Mouse (Mus musculus) olfactory bulb, adult 2 months (tissue): Measurements from ENCODE around the gene Eya2. TPM values are rescaled to one million over a fixed set of nuclear protein-coding genes. Genes with fewer than 3 reads are reported as not detected.

Experiments used
- H3K27ac ChIP-seq: fragments of 200-500 bp; 2 replicates; pipeline ENCODE4 v1.5.1; 2012; ENCODE audit warnings: low read depth, low read length; ENCODE audit not compliant: insufficient read depth
- H3K4me1 ChIP-seq: fragments of 200-500 bp; 2 replicates; pipeline ENCODE4 v1.6.1; 2012; ENCODE audit warnings: low read length; ENCODE audit not compliant: control insufficient read depth, insufficient read depth
- H3K4me3 ChIP-seq: fragments of 200-500 bp; 2 replicates; pipeline ENCODE4 v1.5.1; 2012; ENCODE audit warnings: mild to moderate bottlenecking, low read depth, low read length, moderate library complexity; ENCODE audit not compliant: insufficient read depth
- CTCF ChIP-seq: fragments of 200-500 bp; IDR thresholded peaks from 2 replicates; pipeline ENCODE4 v1.5.1; 2012; ENCODE audit warnings: low read depth, mild to moderate bottlenecking, low read length, moderate library complexity; ENCODE audit not compliant: insufficient read depth
- POLR2A ChIP-seq: fragments of 200-500 bp; IDR thresholded peaks from 2 replicates; pipeline ENCODE4 v1.6.1; 2012; ENCODE audit warnings: mild to moderate bottlenecking, low read depth, low read length, moderate library complexity; ENCODE audit not compliant: insufficient read depth
- WGBS: fragments of 180-500 bp; shearing (Covaris S2); methylation state at CpG from one replicate; pipeline ENCODE4 v1.1.7; 2018; 5-methylcytosine and 5-hydroxymethylcytosine counted together
- polyA plus RNA-seq: library from polyadenylated mRNA; stranded (reverse); fragments of >200 nt; gene quantifications from 2 replicates; pipeline ENCODE4 v1.2.4, GENCODE M21; 2012; ENCODE audit warnings: low replicate concordance; ENCODE audit not compliant: missing spikeins, insufficient read depth, insufficient read length

Eya2 gene
- polyA plus RNA-seq, 1 experiment: not detected

GRCm38 (mm10) chr2:165654696-165655491, 60.1 kb downstream of the Eya2 start:
- Histone ChIP-seq H3K4me3 (no peak overlapping the region), H3K4me1 (peaks cover 13% of the 10 kb centered on the region), H3K27ac (no peak overlapping the region)
- TF ChIP-seq CTCF (no peak), POLR2A (no peak)
- WGBS: 77% methylated on average over 10 of the region's 10 CpGs

GRCm38 (mm10) chr2:165656541-165656940, 61.7 kb downstream of the Eya2 start:
- WGBS: 80% methylated on average over 4 of the region's 4 CpGs
- no peak for TF ChIP-seq CTCF
- TF ChIP-seq POLR2A: no peak
- no peak overlapping the region for H3K4me3 ChIP-seq
- peaks cover 13% of the 10 kb centered on the region for H3K4me1 ChIP-seq
- no peak overlapping the region for H3K27ac ChIP-seq

GRCm38 (mm10) chr2:165656956-165657355, 62.1 kb downstream of the Eya2 start:
- WGBS: 58% methylated on average over 6 of the region's 6 CpGs
- no peak overlapping the region for H3K27ac ChIP-seq
- TF ChIP-seq POLR2A: no peak
- no peak for TF ChIP-seq CTCF
- peaks cover 13% of the 10 kb centered on the region for H3K4me1 ChIP-seq
- H3K4me3 ChIP-seq: no peak overlapping the region

GRCm38 (mm10) chr2:165659552-165659951, 64.7 kb downstream of the Eya2 start:
- no peak for TF ChIP-seq CTCF
- TF ChIP-seq POLR2A: no peak
- WGBS: 87% methylated on average over 5 of the region's 5 CpGs
- Histone ChIP-seq H3K4me1 (peaks cover 3% of the 10 kb centered on the region; the same call in 1 of the 2 replicates), H3K4me3 (no peak overlapping the region), H3K27ac (no peak overlapping the region)

GRCm38 (mm10) chr2:165663266-165663665, 68.4 kb downstream of the Eya2 start:
- no peak for TF ChIP-seq POLR2A
- no peak for TF ChIP-seq CTCF
- Histone ChIP-seq H3K27ac (no peak overlapping the region), H3K4me3 (no peak overlapping the region), H3K4me1 (peaks cover 3% of the 10 kb centered on the region; the same call in 1 of the 2 replicates)
- WGBS: 80% methylated on average over 7 of the region's 7 CpGs

GRCm38 (mm10) chr2:165664648-165665047, 69.8 kb downstream of the Eya2 start:
- 88% methylated on average over 7 of the region's 7 CpGs for WGBS

GRCm38 (mm10) chr2:165665176-165665575, 70.3 kb downstream of the Eya2 start:
- TF ChIP-seq CTCF (no peak), POLR2A (no peak)
- H3K4me1 ChIP-seq: peaks cover 3% of the 10 kb centered on the region; the same call in 1 of the 2 replicates
- H3K4me3 ChIP-seq: no peak overlapping the region
- no peak overlapping the region for H3K27ac ChIP-seq
- WGBS: 72% methylated on average over 5 of the region's 5 CpGs

More at GRCm38 (mm10) chr2:165664648-165665047, 69.8 kb downstream of the Eya2 start:
- TF ChIP-seq POLR2A (no peak), CTCF (no peak)
- Histone ChIP-seq H3K27ac (no peak overlapping the region), H3K4me3 (no peak overlapping the region), H3K4me1 (peaks cover 3% of the 10 kb centered on the region; the same call in 1 of the 2 replicates)

- no peak overlapping the region for H3K4me3 ChIP-seq
- H3K27ac ChIP-seq: no peak overlapping the region
- peaks cover 3% of the 10 kb centered on the region; the same call in 1 of the 2 replicates for H3K4me1 ChIP-seq
- TF ChIP-seq CTCF (no peak), POLR2A (no peak)
- 70% methylated on average over 2 of the region's 2 CpGs for WGBS
These were observed 72.3 kb downstream of the Eya2 start for GRCm38 (mm10) chr2:165667096-165667495.

- Histone ChIP-seq H3K27ac (no peak overlapping the region), H3K4me1 (peaks cover 16% of the 10 kb centered on the region), H3K4me3 (no peak overlapping the region)
- TF ChIP-seq CTCF (no peak), POLR2A (no peak)
- 34% methylated on average over 6 of the region's 6 CpGs for WGBS
These were observed 87.9 kb downstream of the Eya2 start for GRCm38 (mm10) chr2:165682719-165683118.
